Mouse (Mus musculus) liver, postnatal 0 days (tissue): Measurements from ENCODE around the gene Ptma. TPM values are rescaled to one million over a fixed set of nuclear protein-coding genes. Genes with fewer than 3 reads are reported as not detected.

Experiments
- ATAC-seq: fragments of 200-750 bp; cut with Nextera tagmentation; 2 replicates; pipeline ENCODE4 v1.8.0; 2017; ENCODE audit warnings: mild to moderate bottlenecking, moderate library complexity
- DNase-seq: peaks from one replicate; pipeline ENCODE4 v3.0.0-alpha.2; 2016
- H3K27ac ChIP-seq: fragments of 300-500 bp; sonication (generic); 2 replicates; pipeline ENCODE4 v1.5.1; 2014; ENCODE audit warnings: antibody characterized with exemption, moderate library complexity, mild to moderate bottlenecking, low read depth
- H3K27me3 ChIP-seq: fragments of 300-500 bp; sonication (generic); 2 replicates; pipeline ENCODE4 v1.6.1; 2014; ENCODE audit warnings: low read length, control low read depth, mixed read lengths; ENCODE audit not compliant: insufficient read depth
- H3K36me3 ChIP-seq: fragments of 300-500 bp; sonication (generic); replicated peaks from 2 replicates; pipeline ENCODE4 v1.6.1; 2014; ENCODE audit warnings: mild to moderate bottlenecking, control low read depth, low read length, moderate library complexity, mixed read lengths; ENCODE audit not compliant: insufficient read depth
- H3K4me1 ChIP-seq: fragments of 300-500 bp; sonication (generic); 2 replicates; pipeline ENCODE4 v1.6.1; 2014; ENCODE audit warnings: antibody characterized with exemption, mild to moderate bottlenecking, control low read depth; ENCODE audit not compliant: insufficient read depth
- H3K4me2 ChIP-seq: fragments of 300-500 bp; sonication (generic); 2 replicates; pipeline ENCODE4 v1.6.1; 2014; ENCODE audit warnings: low read depth, mild to moderate bottlenecking, low read length, moderate library complexity, mixed read lengths
- H3K4me3 ChIP-seq: fragments of 300-500 bp; sonication (generic); 2 replicates; pipeline ENCODE4 v1.5.1; 2014; ENCODE audit warnings: low read depth, low read length
- H3K9ac ChIP-seq: fragments of 300-500 bp; sonication (generic); replicated peaks from 2 replicates; pipeline ENCODE4 v1.6.1; 2014; ENCODE audit warnings: mild to moderate bottlenecking, moderate library complexity
- H3K9me3 ChIP-seq: fragments of 300-500 bp; sonication (generic); 2 replicates; pipeline ENCODE4 v1.6.1; 2016; ENCODE audit warnings: mild to moderate bottlenecking, control low read depth, low read length, mixed read lengths
- CTCF ChIP-seq: sonication (generic); IDR thresholded peaks from 2 replicates; pipeline ENCODE4 v1.5.1; 2016; ENCODE audit warnings: antibody characterized with exemption, low read depth
- EP300 ChIP-seq: IDR thresholded peaks from 2 replicates; pipeline ENCODE4 v1.6.1; 2016; ENCODE audit warnings: antibody characterized with exemption, low read depth, mild to moderate bottlenecking
- WGBS: fragments of 180-500 bp; shearing (Covaris S2); extraction: QIAGEN DNeasy Blood & Tissue Kit; methylation state at CpG from one replicate; pipeline ENCODE4 v1.1.7; 2014; ENCODE audit not compliant: insufficient replicate concordance; 5-methylcytosine and 5-hydroxymethylcytosine counted together
- polyA plus RNA-seq: library from polyadenylated mRNA; unstranded; fragments of >200 nt; fragmentation: Nextera tagmentation; extraction: Ambion mirVana; gene quantifications from 2 replicates; pipeline ENCODE4 v1.2.1, GENCODE M21; 2015

Ptma gene
- polyA plus RNA-seq, 1 experiment from 2014 or later = 799 TPM

DNA sequence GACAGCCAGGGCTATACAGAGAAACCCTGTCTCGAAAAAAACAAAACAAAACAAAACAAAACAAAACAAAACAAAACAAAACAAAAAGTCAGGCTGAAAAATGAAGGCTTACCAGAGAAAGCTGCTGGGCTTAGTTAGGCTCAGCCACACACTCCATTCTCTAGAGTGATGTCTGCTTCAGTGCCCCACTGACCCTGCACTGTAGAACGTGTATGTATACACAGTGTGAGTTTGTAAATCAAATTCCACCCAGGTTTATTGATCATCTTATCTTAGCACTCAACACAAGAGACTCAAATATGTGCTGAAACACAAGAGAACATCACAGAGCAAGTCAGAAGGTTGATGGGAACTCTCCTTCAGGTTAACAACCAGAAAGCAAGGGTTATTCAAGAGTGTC, 41.9 kb downstream of the Ptma start:
- TF ChIP-seq EP300 = no peak
- no peak for TF ChIP-seq CTCF

DNA sequence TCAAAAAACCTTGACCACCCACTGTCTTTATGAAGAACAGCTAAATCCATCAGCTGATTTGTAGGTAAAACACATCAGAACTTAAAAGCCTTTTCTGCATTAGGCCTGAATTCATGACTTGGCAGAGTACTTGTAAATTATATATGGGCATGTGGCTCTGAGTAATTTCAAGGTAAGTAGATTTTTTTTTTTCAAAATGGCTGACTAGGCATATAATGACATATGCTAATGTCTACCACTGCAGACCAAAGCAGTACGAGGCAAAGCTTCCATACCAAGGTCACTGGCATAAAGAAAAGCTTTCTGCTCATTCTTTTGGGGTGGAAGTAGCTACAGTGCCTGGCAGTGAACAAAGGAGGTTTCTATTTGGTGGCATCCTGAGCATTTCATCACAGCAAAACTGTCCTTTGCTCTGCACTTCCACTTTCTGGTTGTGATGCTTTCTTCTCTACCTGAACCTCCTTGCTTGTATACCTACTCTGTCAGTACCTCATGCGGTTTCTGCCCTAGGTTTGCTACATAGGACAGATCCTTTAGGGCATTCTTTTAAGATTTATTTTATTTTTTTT, 42.9 kb downstream of the Ptma start:
- ATAC-seq = no peak
- TF ChIP-seq CTCF (no peak), EP300 (no peak)
- no peak for DNase-seq
- no peak overlapping the region for H3K4me3 ChIP-seq
- 0 out of 2 replicates have a peak, but pooled peaks cover under 1% of the 10 kb centered on the region for H3K36me3 ChIP-seq
- WGBS = 77% methylated on average over 2 of the region's 2 CpGs
- H3K4me1 ChIP-seq = no peaks in the 10 kb centered on the region
- no peak overlapping the region for H3K4me2 ChIP-seq
- H3K27ac ChIP-seq = no peak overlapping the region
- no peak overlapping the region for H3K9ac ChIP-seq
- H3K9me3 ChIP-seq = no peaks in the 10 kb centered on the region
- H3K27me3 ChIP-seq = no peaks in the 10 kb centered on the region

More for the DNA sequence above, 41.9 kb downstream of the Ptma start:
- Histone ChIP-seq H3K4me2 (no peak overlapping the region), H3K36me3 (peaks cover 5% of the 10 kb centered on the region; the same call in 1 of the 2 replicates), H3K9me3 (no peaks in the 10 kb centered on the region), H3K27me3 (no peaks in the 10 kb centered on the region), H3K27ac (peak overlapping the region; percentile 9), H3K4me1 (no peaks in the 10 kb centered on the region), H3K9ac (no peak overlapping the region), H3K4me3 (no peak overlapping the region)
- DNase-seq (no peak), ATAC-seq (peak; percentile 71)
- 74% methylated on average over 2 of the region's 2 CpGs for WGBS

DNA sequence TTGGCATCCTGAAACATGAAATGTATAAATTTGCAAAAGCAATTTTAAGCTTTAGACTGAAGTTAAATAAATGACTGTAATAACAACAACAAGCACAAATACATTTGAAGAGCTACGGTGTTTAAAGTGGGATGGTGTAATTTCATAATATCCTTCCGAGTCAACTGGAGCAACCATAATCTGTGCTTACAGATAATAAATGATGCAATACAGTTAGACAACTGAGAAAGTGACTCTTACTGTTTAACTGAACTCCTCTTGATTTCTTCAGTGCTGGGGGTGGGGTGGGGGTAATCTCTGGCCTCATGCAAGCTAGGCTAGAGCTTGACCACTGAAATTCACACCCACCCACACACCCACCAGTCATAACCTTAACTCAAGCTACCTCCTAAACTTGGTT, 44.9 kb downstream of the Ptma start:
- H3K4me3 ChIP-seq = no peak overlapping the region
- DNase-seq (no peak), ATAC-seq (no peak)
- H3K27me3 ChIP-seq = no peaks in the 10 kb centered on the region
- H3K9ac ChIP-seq = no peak overlapping the region
- peak; percentile 21; the same call in 1 of the 2 replicates for TF ChIP-seq EP300
- TF ChIP-seq CTCF = no peak
- H3K27ac ChIP-seq = no peak overlapping the region
- H3K9me3 ChIP-seq = no peaks in the 10 kb centered on the region
- H3K4me1 ChIP-seq = no peaks in the 10 kb centered on the region
- no peak overlapping the region for H3K4me2 ChIP-seq
- H3K36me3 ChIP-seq = no peaks in the 10 kb centered on the region; the same call in 1 of the 2 replicates
- whole genome bisulfite sequencing = 37% methylated on average over 2 of the region's 2 CpGs

DNA sequence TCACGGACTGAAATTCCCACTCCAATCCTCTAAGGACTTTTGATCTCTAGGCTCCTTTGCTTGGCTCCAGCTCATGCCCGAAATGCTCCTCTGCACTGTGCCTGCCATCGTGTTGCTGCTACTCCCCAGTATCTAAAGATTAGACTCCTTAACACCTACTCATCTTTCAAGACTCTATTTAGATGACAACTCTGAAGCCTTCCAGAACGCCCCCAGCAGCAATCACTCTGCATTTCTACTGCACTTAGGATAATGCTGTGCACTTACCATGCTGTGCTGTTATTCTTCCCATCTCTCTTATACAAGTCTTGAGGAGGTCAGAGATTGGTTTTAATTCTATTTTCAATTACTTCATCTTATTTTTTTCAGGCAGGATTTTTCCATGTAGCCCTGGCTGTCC, 45.4 kb downstream of the Ptma start:
- H3K4me2 ChIP-seq = no peak overlapping the region
- no peak overlapping the region for H3K4me3 ChIP-seq
- H3K9me3 ChIP-seq = no peaks in the 10 kb centered on the region
- ATAC-seq (no peak), DNase-seq (no peak)
- H3K27me3 ChIP-seq = no peaks in the 10 kb centered on the region
- H3K27ac ChIP-seq = no peak overlapping the region
- no peaks in the 10 kb centered on the region for H3K4me1 ChIP-seq
- WGBS = 72% methylated on average over 4 of the region's 4 CpGs
- TF ChIP-seq EP300 = no peak
- no peak for TF ChIP-seq CTCF
- H3K9ac ChIP-seq = no peak overlapping the region
- H3K36me3 ChIP-seq = no peaks in the 10 kb centered on the region; the same call in 1 of the 2 replicates

Other genes starting within 250 kb of the Ptma start
- 0.46 and 1.0 TPM in 2 replicates for gene B3gnt7, start 223.9 kb upstream of the Ptma start, polyA plus RNA-seq
- gene Ncl, start 167.3 kb upstream of the Ptma start, polyA plus RNA-seq = 169 and 175 TPM in 2 replicates
- gene Nmur1, start 100.5 kb upstream of the Ptma start, polyA plus RNA-seq = not detected in 2 replicates
- not detected in 2 replicates for gene Tex44, start 100.4 kb upstream of the Ptma start, polyA plus RNA-seq
- gene Pde6d, start 55.9 kb downstream of the Ptma start, polyA plus RNA-seq = 25.2 and 29.6 TPM in 2 replicates
- gene Cops7b, start 56.2 kb downstream of the Ptma start, polyA plus RNA-seq = 8.5 and 9.8 TPM in 2 replicates
- gene Nppc, start 143.8 kb downstream of the Ptma start, polyA plus RNA-seq = 0.20 TPM in 1 of 2 replicates, not detected in the other
- 7.2 and 7.9 TPM in 2 replicates for gene Dis3l2, start 177.1 kb downstream of the Ptma start, polyA plus RNA-seq